Comparison of ENCODE assay signal across 21 mouse cellular contexts in the genomic region with DNA sequence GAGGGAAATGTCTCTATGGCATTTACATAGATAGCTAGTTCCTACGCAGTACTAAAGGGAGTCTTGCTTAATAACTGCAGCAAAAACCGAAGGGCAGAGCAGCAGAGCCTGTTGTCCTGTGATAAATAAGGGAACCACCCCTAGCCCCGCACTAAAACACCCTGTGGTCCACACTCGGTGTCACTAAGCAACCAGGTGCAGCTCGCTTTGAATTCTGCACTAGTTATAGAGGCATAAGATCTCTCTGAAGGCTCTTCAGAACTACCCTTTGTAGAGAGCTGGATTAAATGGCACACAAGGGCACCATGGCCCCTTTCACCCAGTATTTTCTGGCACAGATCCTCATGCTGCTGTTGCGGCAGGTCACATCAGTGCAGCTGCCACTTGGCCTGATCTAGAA. TPM values are rescaled to one million over a fixed set of nuclear protein-coding genes. Genes with fewer than 3 reads are reported as not detected.
DNase-seq lines count a peak whose midpoint lies in the region; ATAC-seq and TF ChIP-seq lines count a peak whose summit lies in the region.
"Had no signal": no experiment of that assay in that cellular context is flagged by ENCODE, and none has a peak within 500 bp of the region (broad histone marks: within the 10 kb centered on the region; RNA-seq: fewer than 3 reads in every experiment).

No protein-coding gene starts in this region.

- intact Hi-C loops in heart, postnatal 25 days (cut with DNase I), result loop anchor here (10.0 kb wide), 2 partner anchors 110 to 200 kb away; a partner anchor contains a TSS

- no peak overlapping the region for H3K27ac ChIP-seq in liver, embryonic 11.5 days (ENCODE audit: low read depth, low read length)
- H3K27ac ChIP-seq in liver, postnatal 0 days (ENCODE audit: low read depth), result no peak overlapping the region
- 0 out of 2 replicates have a peak overlapping the region, but pooled peaks have one; percentile 3 for H3K27ac ChIP-seq in forebrain, embryonic 15.5 days (replicated peaks)
- H3K27ac ChIP-seq: gastrocnemius, adult 2 months; lung, embryonic 15.5 days had no signal

- no peaks in the 10 kb centered on the region for H3K36me3 ChIP-seq in liver, embryonic 11.5 days (ENCODE audit: control insufficient read depth, insufficient read depth, low read length)
- H3K36me3 ChIP-seq in liver, postnatal 0 days (replicated peaks; ENCODE audit: insufficient read depth, low read length), result no peaks in the 10 kb centered on the region
- H3K36me3 ChIP-seq in forebrain, embryonic 15.5 days, result no peaks in the 10 kb centered on the region
- H3K36me3 ChIP-seq: lung, embryonic 15.5 days had no signal

- H3K27me3 ChIP-seq in liver, embryonic 11.5 days (replicated peaks; ENCODE audit: control insufficient read depth, insufficient read depth, low read length), result no peaks in the 10 kb centered on the region
- no peaks in the 10 kb centered on the region for H3K27me3 ChIP-seq in liver, postnatal 0 days (ENCODE audit: insufficient read depth, low read length)
- H3K27me3 ChIP-seq in forebrain, embryonic 15.5 days, result no peaks in the 10 kb centered on the region
- H3K27me3 ChIP-seq: lung, embryonic 15.5 days; megakaryocyte, embryonic 14.5 days had no signal

- H3K9ac ChIP-seq in liver, embryonic 11.5 days (ENCODE audit: low read depth, low read length), result no peak overlapping the region
- H3K9ac ChIP-seq in liver, postnatal 0 days (replicated peaks), result no peak overlapping the region
- H3K9ac ChIP-seq in forebrain, embryonic 15.5 days (replicated peaks), result no peak overlapping the region
- H3K9ac ChIP-seq: lung, embryonic 15.5 days had no signal

- peak; percentile 23 for DNase-seq in adrenal gland, adult 8-10 months
- DNase-seq in adrenal gland, postnatal 4 days (ENCODE audit: low spot score in 2 of 2), result no peak
- DNase-seq in liver, embryonic 11.5 days (ENCODE audit: low spot score), result no peak
- DNase-seq in liver, postnatal 0 days, result no peak
- DNase-seq in left cerebral cortex, adult 18-20 months (ENCODE audit: low spot score in 2 of 2), result no peak
- no peak for DNase-seq in heart, postnatal 25 days (ENCODE audit: low spot score)
- DNase-seq: gastrocnemius, adult 2 months; heart, postnatal 10 days; kidney, adult 9 months; kidney, postnatal 4 days; thymus, adult 18-20 months had no signal

- no peak overlapping the region for H3K4me3 ChIP-seq in liver, embryonic 11.5 days (ENCODE audit: low read depth, low read length)
- no peak overlapping the region for H3K4me3 ChIP-seq in liver, postnatal 0 days (ENCODE audit: low read depth, low read length)
- H3K4me3 ChIP-seq in forebrain, embryonic 15.5 days, result no peak overlapping the region
- H3K4me3 ChIP-seq: gastrocnemius, adult 2 months; lung, embryonic 15.5 days; megakaryocyte, embryonic 14.5 days had no signal

- TF ChIP-seq EP300 in liver, postnatal 0 days (IDR thresholded peaks at IDR 0.05; ENCODE audit: low read depth), result no peak

- no peaks in the 10 kb centered on the region for H3K9me3 ChIP-seq in liver, embryonic 11.5 days (ENCODE audit: control insufficient read depth, low read length)
- H3K9me3 ChIP-seq in liver, postnatal 0 days (ENCODE audit: low read length), result no peaks in the 10 kb centered on the region
- H3K9me3 ChIP-seq in forebrain, embryonic 15.5 days, result no peaks in the 10 kb centered on the region
- H3K9me3 ChIP-seq: lung, embryonic 15.5 days; megakaryocyte, embryonic 14.5 days had no signal

- peak; percentile 62 for ATAC-seq in liver, embryonic 11.5 days (replicated peaks; ENCODE audit: low FRiP score)
- ATAC-seq in liver, postnatal 0 days, result no peak
- ATAC-seq in forebrain, embryonic 15.5 days (replicated peaks), result peak; percentile 65; the same call in 1 of the 2 replicates
- peak; percentile 46 for ATAC-seq in megakaryocyte progenitor cell, adult 5-6 weeks (replicated peaks; ENCODE audit: poor library complexity)
- ATAC-seq: activated CD4-positive, CD25-positive, alpha-beta regulatory T cell, adult 4 months; inflammation-experienced regulatory T-cells, adult 6 months had no signal

- no peaks in the 10 kb centered on the region for H3K4me1 ChIP-seq in liver, embryonic 11.5 days (replicated peaks; ENCODE audit: control insufficient read depth, insufficient read depth, low read length)
- H3K4me1 ChIP-seq in liver, postnatal 0 days (ENCODE audit: insufficient read depth), result no peaks in the 10 kb centered on the region
- H3K4me1 ChIP-seq in forebrain, embryonic 15.5 days, result peaks cover 20% of the 10 kb centered on the region; the same call in 1 of the 2 replicates
- H3K4me1 ChIP-seq: lung, embryonic 15.5 days; megakaryocyte, embryonic 14.5 days had no signal

- no peak for TF ChIP-seq CTCF in liver, postnatal 0 days (IDR thresholded peaks at IDR 0.05; ENCODE audit: low read depth)

- H3K4me2 ChIP-seq in liver, embryonic 11.5 days, result no peak overlapping the region
- no peak overlapping the region for H3K4me2 ChIP-seq in liver, postnatal 0 days (ENCODE audit: low read depth, low read length)
- no peak overlapping the region for H3K4me2 ChIP-seq in forebrain, embryonic 15.5 days (replicated peaks)
- H3K4me2 ChIP-seq: lung, embryonic 15.5 days had no signal

- 62% methylated on average over 6 of the region's 6 CpGs for WGBS in liver, embryonic 11.5 days
- WGBS in liver, postnatal 0 days (ENCODE audit: insufficient replicate concordance), result 48% methylated on average over 6 of the region's 6 CpGs
- 39% methylated on average over 6 of the region's 6 CpGs for WGBS in forebrain, embryonic 15.5 days

RNA-seq across cellular contexts. Expression of a gene that starts 30.6 kb away (rescaled TPM):
- total RNA-seq in adrenal gland, adult 8-10 months (2022), result 10 to 100 TPM; 22.4 to 38.3 (median 30.2) TPM
- 10 to 100 TPM; 12.7 to 14.2 TPM for total RNA-seq in adrenal gland, postnatal 4 days (2021)
- 24.3 and 26.5 TPM in 2 replicates for polyA plus RNA-seq in liver, embryonic 11.5 days (2014; fragmentation: Nextera tagmentation; extraction: Ambion mirVana)
- 10.0 and 10.3 TPM in 2 replicates for polyA plus RNA-seq in liver, postnatal 0 days (2015; fragmentation: Nextera tagmentation; extraction: Ambion mirVana)
- 22.5 and 23.4 TPM in 2 replicates for polyA plus RNA-seq in forebrain, embryonic 15.5 days (2015; fragmentation: Nextera tagmentation; extraction: Ambion mirVana)
- total RNA-seq in megakaryocyte progenitor cell, adult 5-6 weeks (2015), result 64.5 and 64.6 TPM in 2 replicates
- total RNA-seq in megakaryocyte progenitor cell, adult 5-6 weeks (2017), result 57.8 and 60.5 TPM in 2 replicates
- total RNA-seq in left cerebral cortex, adult 18-20 months (2021), result 10 to 100 TPM; 35.4 to 39.7 TPM
- total RNA-seq in heart, postnatal 25 days (2021), result 10 to 100 TPM; 22.7 to 23.7 TPM

RNA-seq across cellular contexts. Expression of a gene that starts 40.3 kb away (rescaled TPM):
- not detected for total RNA-seq in adrenal gland, adult 8-10 months (2022)
- total RNA-seq in adrenal gland, postnatal 4 days (2021), result not detected
- not detected in 2 replicates for polyA plus RNA-seq in liver, embryonic 11.5 days (2014; fragmentation: Nextera tagmentation; extraction: Ambion mirVana)
- polyA plus RNA-seq in liver, postnatal 0 days (2015; fragmentation: Nextera tagmentation; extraction: Ambion mirVana), result not detected in 2 replicates
- not detected in 2 replicates for polyA plus RNA-seq in forebrain, embryonic 15.5 days (2015; fragmentation: Nextera tagmentation; extraction: Ambion mirVana)
- not detected in 2 replicates for total RNA-seq in megakaryocyte progenitor cell, adult 5-6 weeks (2015)
- not detected in 2 replicates for total RNA-seq in megakaryocyte progenitor cell, adult 5-6 weeks (2017)
- not detected for total RNA-seq in left cerebral cortex, adult 18-20 months (2021)
- total RNA-seq in heart, postnatal 25 days (2021), result not detected
- total RNA-seq: gastrocnemius, adult 2 months; heart, adult 8-10 months; heart, postnatal 10 days; layer of hippocampus, postnatal 14 days; left cerebral cortex, postnatal 36 days had no signal
- polyA plus RNA-seq: activated CD4-positive, CD25-positive, alpha-beta regulatory T cell, adult 4 months; inflammation-experienced regulatory T-cells, adult 6 months; lung, embryonic 15.5 days; neural tube, embryonic 11.5 days had no signal
